Mouse (Mus musculus) brain, embryonic 14.5 days (tissue): ENCODE measurements around the gene Chd4.
A peak's percentile ranks its signal among the peaks of the same experiment; 100 is the strongest.

Source experiments
- CTCF ChIP-seq: fragments of 200-500 bp; IDR thresholded peaks from 2 replicates; pipeline ENCODE4 v1.5.1; 2012; ENCODE audit warnings: inconsistent platforms, mild to moderate bottlenecking, moderate library complexity, borderline replicate concordance; ENCODE audit not compliant: insufficient read depth, insufficient read length; ENCODE audit errors: extremely low read depth
- POLR2A ChIP-seq: fragments of 200-500 bp; IDR thresholded peaks from 2 replicates; pipeline ENCODE4 v1.6.1; 2012; ENCODE audit warnings: mild to moderate bottlenecking, inconsistent platforms, borderline replicate concordance; ENCODE audit not compliant: poor library complexity, insufficient read depth, insufficient read length, severe bottlenecking; ENCODE audit errors: extremely low read depth

GRCm38 (mm10) chr6:125137002-125137671 lies 41.4 kb downstream of the Chd4 start:
- TF ChIP-seq CTCF (peak; percentile 63; the same call in 1 of the 2 replicates), POLR2A (no peak)
